Mouse (Mus musculus): ENCODE data around the gene Ormdl1.
"Not testable (repeated sequence)": the region's sequence is repeated elsewhere in the genome, so short reads cannot be mapped to it uniquely, and the experiment has no call there.

Ormdl1 gene

GRCm38 (mm10) chr1:53296581-53297383 lies at the start of gene Ormdl1, which contains the start of the genes Pms1 and Gm28778:
Gene Ormdl1 (plus strand): TSS chr1:53297095.
Gene Pms1 (minus strand): TSS chr1:53297018.
Gene Gm28778 (plus strand): TSS chr1:53297111.
- DNase-seq, result peak; percentile 96 to 97

GRCm38 (mm10) chr1:53264958-53265612 lies 31.8 kb upstream of the Ormdl1 start:
- DNase-seq, result not testable (repeated sequence)

GRCm38 (mm10) chr1:53269901-53270300 lies 27.0 kb upstream of the Ormdl1 start:
- no peak for DNase-seq

GRCm38 (mm10) chr1:53272646-53273045 lies 24.2 kb upstream of the Ormdl1 start:
- peak; percentile 58 to 62 for DNase-seq

GRCm38 (mm10) chr1:53291197-53291596 lies 5.7 kb upstream of the Ormdl1 start:
- no peak for DNase-seq

- no peak for DNase-seq
Measured at GRCm38 (mm10) chr1:53300506-53300905, 3.6 kb downstream of the Ormdl1 start.

- DNase-seq, result peak; percentile 90 to 94
Measured at GRCm38 (mm10) chr1:53312989-53313967, 16.4 kb downstream of the Ormdl1 start, which contains the start of gene Osgepl1. Gene Osgepl1 (plus strand): TSS chr1:53313624.

- no peak for DNase-seq
Measured at GRCm38 (mm10) chr1:53321662-53322344, 24.9 kb downstream of the Ormdl1 start.

- DNase-seq, result no peak
Measured at GRCm38 (mm10) chr1:53323254-53323653, 26.4 kb downstream of the Ormdl1 start.

- DNase-seq, result no peak
Measured at GRCm38 (mm10) chr1:53324277-53324676, 27.4 kb downstream of the Ormdl1 start.

- no peak for DNase-seq
Measured at GRCm38 (mm10) chr1:53324827-53325494, 28.1 kb downstream of the Ormdl1 start.

- not testable (repeated sequence) for DNase-seq
Measured at GRCm38 (mm10) chr1:53333527-53333926, 36.6 kb downstream of the Ormdl1 start.

- DNase-seq, result no peak
Measured at GRCm38 (mm10) chr1:53335465-53335864, 38.6 kb downstream of the Ormdl1 start.

- not testable (repeated sequence) for DNase-seq
Measured at GRCm38 (mm10) chr1:53337403-53337802, 40.5 kb downstream of the Ormdl1 start.

- no peak for DNase-seq
Measured at GRCm38 (mm10) chr1:53341071-53341470, 44.2 kb downstream of the Ormdl1 start.

- DNase-seq, result peak; percentile 97
Measured at GRCm38 (mm10) chr1:53352327-53353261, 55.7 kb downstream of the Ormdl1 start, which contains the start of the genes Asdurf, Gm28551 and Asnsd1. Gene Asdurf (minus strand): TSS chr1:53352619. Gene Gm28551 (minus strand): TSS chr1:53352667. Gene Asnsd1 (minus strand): TSS chr1:53352752.

GRCm38 (mm10) chr1:53358988-53359387 lies 62.1 kb downstream of the Ormdl1 start:
- no peak for DNase-seq
